Mouse (Mus musculus): ENCODE data around the gene Cnih3. TPM values are rescaled to one million over a fixed set of nuclear protein-coding genes. Genes with fewer than 3 reads are reported as not detected.
A peak's percentile ranks its signal among the peaks of the same experiment; 100 is the strongest.

Gene Cnih3
- polyA plus RNA-seq, 1 experiment from 2014 or later, result 0.11 TPM

- WGBS, result 68% methylated on average over 18 of the region's 18 CpGs
- Histone ChIP-seq H3K27me3 (0 out of 2 replicates have a peak, but pooled peaks cover 3% of the 10 kb centered on the region), H3K4me2 (no peak overlapping the region), H3K27ac (no peak overlapping the region), H3K4me1 (replicated peaks) (no peaks in the 10 kb centered on the region), H3K9me3 (replicated peaks) (no peaks in the 10 kb centered on the region), H3K4me3 (no peak overlapping the region), H3K9ac (no peak overlapping the region), H3K36me3 (no peaks in the 10 kb centered on the region)
- ATAC-seq (replicated peaks; ENCODE audit: insufficient number of reproducible peaks, insufficient read depth, low FRiP score, low read depth), result no peak
Measured at GRCm38 (mm10) chr1:181408086-181408975, 55.9 kb downstream of the Cnih3 start.

- Histone ChIP-seq H3K4me2 (no peak overlapping the region), H3K9me3 (replicated peaks) (no peaks in the 10 kb centered on the region), H3K27ac (no peak overlapping the region), H3K27me3 (0 out of 2 replicates have a peak, but pooled peaks cover 3% of the 10 kb centered on the region), H3K4me3 (no peak overlapping the region), H3K4me1 (replicated peaks) (no peaks in the 10 kb centered on the region), H3K9ac (no peak overlapping the region), H3K36me3 (no peaks in the 10 kb centered on the region)
- ATAC-seq (replicated peaks; ENCODE audit: insufficient number of reproducible peaks, insufficient read depth, low FRiP score, low read depth), result no peak
- 81% methylated on average over 9 of the region's 9 CpGs for WGBS
Measured at GRCm38 (mm10) chr1:181409693-181410092, 57.3 kb downstream of the Cnih3 start.

GRCm38 (mm10) chr1:181410647-181411254, 58.3 kb downstream of the Cnih3 start:
- Histone ChIP-seq H3K9me3 (replicated peaks) (no peaks in the 10 kb centered on the region), H3K27me3 (0 out of 2 replicates have a peak, but pooled peaks cover 3% of the 10 kb centered on the region), H3K4me2 (no peak overlapping the region), H3K36me3 (no peaks in the 10 kb centered on the region), H3K27ac (no peak overlapping the region), H3K4me1 (replicated peaks) (peaks cover 3% of the 10 kb centered on the region; the same call in 1 of the 2 replicates), H3K4me3 (no peak overlapping the region), H3K9ac (no peak overlapping the region)
- ATAC-seq (replicated peaks; ENCODE audit: insufficient number of reproducible peaks, insufficient read depth, low FRiP score, low read depth), result no peak
- WGBS, result 74% methylated on average over 8 of the region's 8 CpGs

- Histone ChIP-seq H3K9ac (no peak overlapping the region), H3K4me1 (replicated peaks) (peaks cover 24% of the 10 kb centered on the region), H3K36me3 (no peaks in the 10 kb centered on the region), H3K4me3 (no peak overlapping the region), H3K4me2 (no peak overlapping the region), H3K27me3 (no peaks in the 10 kb centered on the region), H3K27ac (no peak overlapping the region), H3K9me3 (replicated peaks) (no peaks in the 10 kb centered on the region)
- ATAC-seq (replicated peaks; ENCODE audit: insufficient number of reproducible peaks, insufficient read depth, low FRiP score, low read depth), result no peak
- 78% methylated on average over 2 of the region's 2 CpGs for WGBS
Measured at GRCm38 (mm10) chr1:181414985-181415384, 62.6 kb downstream of the Cnih3 start.

GRCm38 (mm10) chr1:181416841-181417240, 64.4 kb downstream of the Cnih3 start:
- Histone ChIP-seq H3K4me2 (no peak overlapping the region), H3K27me3 (no peaks in the 10 kb centered on the region), H3K36me3 (no peaks in the 10 kb centered on the region), H3K9me3 (replicated peaks) (no peaks in the 10 kb centered on the region), H3K9ac (no peak overlapping the region), H3K4me1 (replicated peaks) (peaks cover 24% of the 10 kb centered on the region), H3K27ac (peak overlapping the region; percentile 43), H3K4me3 (no peak overlapping the region)
- 55% methylated on average over 9 of the region's 9 CpGs for whole genome bisulfite sequencing
- ATAC-seq (replicated peaks; ENCODE audit: insufficient number of reproducible peaks, insufficient read depth, low FRiP score, low read depth), result no peak

GRCm38 (mm10) chr1:181417937-181418523, 65.6 kb downstream of the Cnih3 start:
- Histone ChIP-seq H3K9ac (no peak overlapping the region), H3K4me1 (replicated peaks) (peaks cover 29% of the 10 kb centered on the region), H3K27me3 (no peaks in the 10 kb centered on the region), H3K9me3 (replicated peaks) (no peaks in the 10 kb centered on the region), H3K27ac (peak overlapping the region; percentile 14; the same call in 1 of the 2 replicates), H3K36me3 (no peaks in the 10 kb centered on the region), H3K4me3 (no peak overlapping the region), H3K4me2 (no peak overlapping the region)
- 50% methylated on average over 6 of the region's 6 CpGs for WGBS
- peak; percentile 62; the same call in 1 of the 2 replicates for ATAC-seq (replicated peaks; ENCODE audit: insufficient number of reproducible peaks, insufficient read depth, low FRiP score, low read depth)

GRCm38 (mm10) chr1:181420080-181420536, 67.7 kb downstream of the Cnih3 start:
- H3K27me3 ChIP-seq, result no peaks in the 10 kb centered on the region
- no peaks in the 10 kb centered on the region for H3K36me3 ChIP-seq
- peaks cover 35% of the 10 kb centered on the region for H3K4me1 ChIP-seq (replicated peaks)
- WGBS, result 54% methylated on average over 11 of the region's 11 CpGs
- H3K27ac ChIP-seq, result no peak overlapping the region
- H3K4me2 ChIP-seq, result no peak overlapping the region
- no peaks in the 10 kb centered on the region for H3K9me3 ChIP-seq (replicated peaks)
- no peak overlapping the region for H3K9ac ChIP-seq
- ATAC-seq (replicated peaks; ENCODE audit: insufficient number of reproducible peaks, insufficient read depth, low FRiP score, low read depth), result no peak
- no peak overlapping the region for H3K4me3 ChIP-seq

- H3K4me2 ChIP-seq, result no peak overlapping the region
- peaks cover 16% of the 10 kb centered on the region for H3K4me1 ChIP-seq (replicated peaks)
- no peaks in the 10 kb centered on the region for H3K9me3 ChIP-seq (replicated peaks)
- H3K9ac ChIP-seq, result no peak overlapping the region
- no peak for ATAC-seq (replicated peaks; ENCODE audit: insufficient number of reproducible peaks, insufficient read depth, low FRiP score, low read depth)
- WGBS, result 39% methylated on average over 6 of the region's 6 CpGs
- no peak overlapping the region for H3K27ac ChIP-seq
- no peak overlapping the region for H3K4me3 ChIP-seq
- no peaks in the 10 kb centered on the region for H3K27me3 ChIP-seq
- H3K36me3 ChIP-seq, result no peaks in the 10 kb centered on the region
Measured at GRCm38 (mm10) chr1:181422796-181423195, 70.4 kb downstream of the Cnih3 start.

- Histone ChIP-seq H3K9me3 (replicated peaks) (no peaks in the 10 kb centered on the region), H3K4me2 (no peak overlapping the region), H3K4me3 (no peak overlapping the region), H3K36me3 (no peaks in the 10 kb centered on the region), H3K27me3 (no peaks in the 10 kb centered on the region), H3K4me1 (replicated peaks) (peaks cover 11% of the 10 kb centered on the region), H3K9ac (no peak overlapping the region), H3K27ac (no peak overlapping the region)
- WGBS, result 77% methylated on average over 3 of the region's 3 CpGs
- ATAC-seq (replicated peaks; ENCODE audit: insufficient number of reproducible peaks, insufficient read depth, low FRiP score, low read depth), result no peak
Measured at GRCm38 (mm10) chr1:181424922-181425321, 72.5 kb downstream of the Cnih3 start.

- H3K4me2 ChIP-seq, result no peak overlapping the region
- WGBS, result 79% methylated on average over 3 of the region's 3 CpGs
- H3K9me3 ChIP-seq (replicated peaks), result no peaks in the 10 kb centered on the region
- no peaks in the 10 kb centered on the region for H3K27me3 ChIP-seq
- no peak overlapping the region for H3K4me3 ChIP-seq
- no peaks in the 10 kb centered on the region for H3K36me3 ChIP-seq
- H3K4me1 ChIP-seq (replicated peaks), result peaks cover 11% of the 10 kb centered on the region
- H3K9ac ChIP-seq, result no peak overlapping the region
- H3K27ac ChIP-seq, result no peak overlapping the region
- ATAC-seq (replicated peaks; ENCODE audit: insufficient number of reproducible peaks, insufficient read depth, low FRiP score, low read depth), result no peak
Measured at GRCm38 (mm10) chr1:181425388-181425787, 73.0 kb downstream of the Cnih3 start.

- Histone ChIP-seq H3K4me1 (replicated peaks) (peaks cover 11% of the 10 kb centered on the region), H3K4me3 (no peak overlapping the region), H3K4me2 (no peak overlapping the region), H3K9me3 (replicated peaks) (no peaks in the 10 kb centered on the region), H3K27ac (no peak overlapping the region), H3K27me3 (no peaks in the 10 kb centered on the region), H3K9ac (no peak overlapping the region), H3K36me3 (no peaks in the 10 kb centered on the region)
- no peak for ATAC-seq (replicated peaks; ENCODE audit: insufficient number of reproducible peaks, insufficient read depth, low FRiP score, low read depth)
- 73% methylated on average over 5 of the region's 5 CpGs for WGBS
Measured at GRCm38 (mm10) chr1:181426406-181426805, 74.0 kb downstream of the Cnih3 start.
